Mouse (Mus musculus) urinary bladder, postnatal 4 days (tissue): ENCODE data around the gene Raver2.

Source experiments
- DNase-seq, 2 experiments: peaks; one replicate each; pipeline ENCODE4 v3.0.0; 2021 to 2022; ENCODE audit warnings: low spot score in 2 of 2

Raver2 gene

GRCm38 (mm10) chr4:101107122-101107521, 38.3 kb downstream of the Raver2 start:
- no peak for DNase-seq

GRCm38 (mm10) chr4:101121002-101121401, 52.2 kb downstream of the Raver2 start:
- DNase-seq: no peak

GRCm38 (mm10) chr4:101135013-101135412, 66.2 kb downstream of the Raver2 start:
- no peak for DNase-seq

GRCm38 (mm10) chr4:101135909-101136308, 67.1 kb downstream of the Raver2 start:
- no peak for DNase-seq

GRCm38 (mm10) chr4:101137975-101138374, 69.2 kb downstream of the Raver2 start:
- DNase-seq: no peak

- no peak for DNase-seq
Observed at GRCm38 (mm10) chr4:101141768-101142167, 73.0 kb downstream of the Raver2 start.

- no peak for DNase-seq
Observed at GRCm38 (mm10) chr4:101143901-101144300, 75.1 kb downstream of the Raver2 start.

- no peak for DNase-seq
Observed at GRCm38 (mm10) chr4:101144361-101144760, 75.6 kb downstream of the Raver2 start.

GRCm38 (mm10) chr4:101144790-101145189, 76.0 kb downstream of the Raver2 start:
- DNase-seq: no peak

- DNase-seq: peak; percentile 39 to 77
Observed at GRCm38 (mm10) chr4:101146047-101146745, 77.4 kb downstream of the Raver2 start.

GRCm38 (mm10) chr4:101146891-101147655, 78.3 kb downstream of the Raver2 start:
- DNase-seq: no peak

GRCm38 (mm10) chr4:101155541-101155940, 86.8 kb downstream of the Raver2 start:
- no peak for DNase-seq

- DNase-seq: no peak
Observed at GRCm38 (mm10) chr4:101157476-101157875, 88.7 kb downstream of the Raver2 start.

GRCm38 (mm10) chr4:101158282-101158681, 89.5 kb downstream of the Raver2 start:
- DNase-seq: no peak

- DNase-seq: no peak
Observed at GRCm38 (mm10) chr4:101159191-101159764, 90.5 kb downstream of the Raver2 start.

GRCm38 (mm10) chr4:101160821-101161220, 92.0 kb downstream of the Raver2 start:
- DNase-seq: no peak

GRCm38 (mm10) chr4:101164189-101164588, 95.4 kb downstream of the Raver2 start:
- DNase-seq: peak in 1 of 2 experiments; percentile 25

- no peak for DNase-seq
Observed at GRCm38 (mm10) chr4:101164673-101165072, 95.9 kb downstream of the Raver2 start.

GRCm38 (mm10) chr4:101165776-101166175, 97.0 kb downstream of the Raver2 start:
- no peak for DNase-seq

GRCm38 (mm10) chr4:101167777-101168176, 99.0 kb downstream of the Raver2 start:
- no peak for DNase-seq

GRCm38 (mm10) chr4:101168189-101168778, 99.5 kb downstream of the Raver2 start:
- DNase-seq: no peak

GRCm38 (mm10) chr4:101172738-101173137, 104.0 kb downstream of the Raver2 start:
- no peak for DNase-seq
